In the genomic region with DNA sequence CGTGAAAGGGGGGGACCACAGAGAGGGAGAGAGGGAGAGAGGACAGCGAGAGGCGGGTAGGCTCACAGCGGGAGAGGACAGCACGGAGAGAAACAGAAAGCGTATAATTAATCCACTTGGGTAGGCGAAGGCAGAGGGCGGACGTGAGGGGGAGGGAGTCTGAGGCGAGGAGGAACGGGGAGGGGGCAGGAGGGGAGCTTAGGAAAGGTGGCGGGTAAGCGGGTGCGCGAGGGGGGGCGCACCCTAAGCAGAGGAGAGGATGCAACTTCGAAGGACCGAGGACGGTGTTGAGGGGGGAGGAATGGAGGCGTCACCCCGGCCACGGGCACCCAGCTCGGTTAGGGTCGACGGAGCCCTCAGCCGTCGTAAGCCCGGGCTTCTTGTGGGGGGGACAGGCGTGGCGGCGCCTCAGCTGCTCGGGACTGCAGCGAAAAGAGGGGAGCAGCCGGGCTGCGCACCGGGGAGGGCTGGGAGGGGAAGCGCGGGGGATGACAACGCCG, we compare ENCODE assay signal across 8 mouse cellular contexts. TPM values are rescaled to one million over a fixed set of nuclear protein-coding genes. Genes with fewer than 3 reads are reported as not detected.
A peak's percentile ranks its signal among the peaks of the same experiment; 100 is the strongest.
DNase-seq lines count a peak whose midpoint lies in the region; ATAC-seq lines count a peak whose summit lies in the region.

No protein-coding gene starts in this region.

- H3K36me3 ChIP-seq in kidney, embryonic 15.5 days, result peaks cover 15% of the 10 kb centered on the region
- H3K36me3 ChIP-seq in hindbrain, embryonic 11.5 days (ENCODE audit: control insufficient read depth, insufficient read depth, low read length), result no peaks in the 10 kb centered on the region
- H3K36me3 ChIP-seq in midbrain, embryonic 12.5 days, result no peaks in the 10 kb centered on the region

- H3K4me1 ChIP-seq in kidney, embryonic 15.5 days, result peaks cover 72% of the 10 kb centered on the region
- peaks cover 25% of the 10 kb centered on the region for H3K4me1 ChIP-seq in hindbrain, embryonic 11.5 days (replicated peaks; ENCODE audit: control insufficient read depth, insufficient read depth, low read length)
- H3K4me1 ChIP-seq in midbrain, embryonic 12.5 days, result peaks cover 26% of the 10 kb centered on the region

- H3K9ac ChIP-seq in kidney, embryonic 15.5 days, result peak overlapping the region; percentile 71
- peak overlapping the region; percentile 49; the same call in 1 of the 2 replicates for H3K9ac ChIP-seq in hindbrain, embryonic 11.5 days (ENCODE audit: low read depth, low read length)
- H3K9ac ChIP-seq in midbrain, embryonic 12.5 days (replicated peaks), result peak overlapping the region; percentile 47; the same call in 1 of the 2 replicates

- WGBS in kidney, embryonic 15.5 days, result 0% methylated on average over 39 of the region's 40 CpGs
- WGBS in hindbrain, embryonic 11.5 days, result under 1% methylated on average over 36 of the region's 40 CpGs
- 1% methylated on average over 37 of the region's 40 CpGs for WGBS in midbrain, embryonic 12.5 days

- ATAC-seq in kidney, embryonic 15.5 days (replicated peaks; ENCODE audit: low FRiP score), result no peak
- ATAC-seq in common myeloid progenitor, adult 5-6 weeks (replicated peaks; ENCODE audit: low read depth, poor library complexity, severe bottlenecking), result peak; percentile 28; the same call in 1 of the 2 replicates
- peak; percentile 30 for ATAC-seq in hindbrain, embryonic 11.5 days (ENCODE audit: low FRiP score)
- peak; percentile 24; the same call in 1 of the 2 replicates for ATAC-seq in midbrain, embryonic 12.5 days (ENCODE audit: low FRiP score, low read depth)

- H3K4me3 ChIP-seq in kidney, embryonic 15.5 days (replicated peaks), result peak overlapping the region; percentile 61
- H3K4me3 ChIP-seq in hindbrain, embryonic 11.5 days (ENCODE audit: low read depth, low read length), result peak overlapping the region; percentile 35
- peak overlapping the region; percentile 43 for H3K4me3 ChIP-seq in midbrain, embryonic 12.5 days

- H3K4me2 ChIP-seq in kidney, embryonic 15.5 days, result peak overlapping the region; percentile 78
- peak overlapping the region; percentile 46 for H3K4me2 ChIP-seq in hindbrain, embryonic 11.5 days (replicated peaks; ENCODE audit: low read depth, low read length)
- H3K4me2 ChIP-seq in midbrain, embryonic 12.5 days (replicated peaks), result peak overlapping the region; percentile 52

- H3K9me3 ChIP-seq in kidney, embryonic 15.5 days (replicated peaks), result no peaks in the 10 kb centered on the region
- H3K9me3 ChIP-seq in hindbrain, embryonic 11.5 days (ENCODE audit: control insufficient read depth, low read length), result no peaks in the 10 kb centered on the region
- H3K9me3 ChIP-seq in midbrain, embryonic 12.5 days, result no peaks in the 10 kb centered on the region

- no peak for DNase-seq in kidney, postnatal 25 days
- peak; percentile 67 for DNase-seq in hindbrain, embryonic 11.5 days (ENCODE audit: low spot score)
- DNase-seq in right cerebral cortex, postnatal 36 days (ENCODE audit: low spot score in 2 of 2), result no peak
- no peak for DNase-seq in adipocyte (ENCODE audit: low spot score)
- DNase-seq in urinary bladder, postnatal 36 days (ENCODE audit: low spot score in 2 of 2), result no peak

- peaks cover 98% of the 10 kb centered on the region for H3K27me3 ChIP-seq in kidney, embryonic 15.5 days
- H3K27me3 ChIP-seq in hindbrain, embryonic 11.5 days (ENCODE audit: control insufficient read depth, insufficient read depth, low read length), result peaks cover 96% of the 10 kb centered on the region
- peaks cover 96% of the 10 kb centered on the region for H3K27me3 ChIP-seq in midbrain, embryonic 12.5 days

- peak overlapping the region; percentile 93 for H3K27ac ChIP-seq in kidney, embryonic 15.5 days
- peak overlapping the region; percentile 36; the same call in 1 of the 2 replicates for H3K27ac ChIP-seq in hindbrain, embryonic 11.5 days (ENCODE audit: low read depth, low read length)
- no peak overlapping the region for H3K27ac ChIP-seq in midbrain, embryonic 12.5 days (replicated peaks)

RNA-seq across cellular contexts. Expression of gene Igf2, which starts 7.9 kb away (rescaled TPM):
- 693 and 696 TPM in 2 replicates for polyA plus RNA-seq in kidney, embryonic 15.5 days (2015; fragmentation: Nextera tagmentation; extraction: Ambion mirVana)
- not detected in 2 replicates for total RNA-seq in common myeloid progenitor, adult 5-6 weeks (2017)
- polyA plus RNA-seq in hindbrain, embryonic 11.5 days (2014; fragmentation: Nextera tagmentation; extraction: Ambion mirVana), result 189 and 268 TPM in 2 replicates
- polyA plus RNA-seq in midbrain, embryonic 12.5 days (2016; fragmentation: Nextera tagmentation; extraction: Ambion mirVana), result 154 and 211 TPM in 2 replicates

RNA-seq across cellular contexts. Expression of gene Gm49394, which starts 11.0 kb away (rescaled TPM):
- not detected in 2 replicates for polyA plus RNA-seq in kidney, embryonic 15.5 days (2015; fragmentation: Nextera tagmentation; extraction: Ambion mirVana)
- total RNA-seq in common myeloid progenitor, adult 5-6 weeks (2017), result not detected in 2 replicates
- not detected in 2 replicates for polyA plus RNA-seq in hindbrain, embryonic 11.5 days (2014; fragmentation: Nextera tagmentation; extraction: Ambion mirVana)
- polyA plus RNA-seq in midbrain, embryonic 12.5 days (2016; fragmentation: Nextera tagmentation; extraction: Ambion mirVana), result not detected in 2 replicates
